Mouse (Mus musculus) hindbrain, embryonic 11.5 days (tissue): Measurements from ENCODE around the gene Gm10717. TPM values are rescaled to one million over a fixed set of nuclear protein-coding genes. Genes with fewer than 3 reads are reported as not detected.
"Not testable (repeated sequence)": the region's sequence is repeated elsewhere in the genome, so short reads cannot be mapped to it uniquely, and the experiment has no call there.

Experiments used
- ATAC-seq: fragments of 200-750 bp; cut with Nextera tagmentation; 2 replicates; pipeline ENCODE4 v1.8.0; 2017; ENCODE audit warnings: mild to moderate bottlenecking, moderate TSS enrichment, moderate library complexity; ENCODE audit not compliant: low FRiP score
- DNase-seq: peaks from one replicate; pipeline ENCODE4 v3.0.0-alpha.2; 2015; ENCODE audit warnings: low spot score
- H3K27ac ChIP-seq: fragments of 300-500 bp; sonication (generic); 2 replicates; pipeline ENCODE4 v1.5.1; 2014; ENCODE audit warnings: mild to moderate bottlenecking, low read depth, low read length
- H3K27me3 ChIP-seq: fragments of 300-500 bp; sonication (generic); 2 replicates; pipeline ENCODE4 v1.6.1; 2014; ENCODE audit warnings: mild to moderate bottlenecking, low read length, moderate library complexity, mixed read lengths; ENCODE audit not compliant: control insufficient read depth, insufficient read depth
- H3K36me3 ChIP-seq: fragments of 300-500 bp; sonication (generic); 2 replicates; pipeline ENCODE4 v1.6.1; 2014; ENCODE audit warnings: mild to moderate bottlenecking, low read length, moderate library complexity, mixed read lengths; ENCODE audit not compliant: control insufficient read depth, insufficient read depth
- H3K4me1 ChIP-seq: fragments of 300-500 bp; sonication (generic); replicated peaks from 2 replicates; pipeline ENCODE4 v1.6.1; 2014; ENCODE audit warnings: low read length, mixed read lengths; ENCODE audit not compliant: control insufficient read depth, insufficient read depth
- H3K4me2 ChIP-seq: fragments of 300-500 bp; sonication (generic); replicated peaks from 2 replicates; pipeline ENCODE4 v1.6.1; 2014; ENCODE audit warnings: mild to moderate bottlenecking, low read depth, low read length
- H3K4me3 ChIP-seq: fragments of 300-500 bp; sonication (generic); 2 replicates; pipeline ENCODE4 v1.5.1; 2014; ENCODE audit warnings: low read depth, low read length
- H3K9ac ChIP-seq: fragments of 300-500 bp; sonication (generic); 2 replicates; pipeline ENCODE4 v1.6.1; 2014; ENCODE audit warnings: low read depth, low read length
- H3K9me3 ChIP-seq: fragments of 300-500 bp; sonication (generic); 2 replicates; pipeline ENCODE4 v1.6.1; 2016; ENCODE audit warnings: low read length; ENCODE audit not compliant: control insufficient read depth
- WGBS: fragments of 180-500 bp; shearing (Covaris S2); extraction: QIAGEN DNeasy Blood & Tissue Kit; methylation state at CpG from one replicate; pipeline ENCODE4 v1.1.7; 2014; 5-methylcytosine and 5-hydroxymethylcytosine counted together
- polyA plus RNA-seq: library from polyadenylated mRNA; unstranded; fragments of >200 nt; fragmentation: Nextera tagmentation; extraction: Ambion mirVana; gene quantifications from 2 replicates; pipeline ENCODE4 v1.2.1, GENCODE M21; 2014

The Gm10717 gene
- polyA plus RNA-seq, 1 experiment from 2014 or later, result 1.1 TPM

- not testable (repeated sequence) for H3K4me2 ChIP-seq, H3K9me3 ChIP-seq, H3K36me3 ChIP-seq, H3K4me3 ChIP-seq, H3K9ac ChIP-seq, H3K4me1 ChIP-seq, ATAC-seq, H3K27me3 ChIP-seq, H3K27ac ChIP-seq
- 74% methylated on average over 9 of the region's 13 CpGs for WGBS
- DNase-seq, result peak; percentile 33
Measured at GRCm38 (mm10) chr9:3022316-3023008, 2.8 kb upstream of the Gm10717 start.

GRCm38 (mm10) chr9:3023312-3023984, 1.8 kb upstream of the Gm10717 start, which contains the start of gene Gm10718:
TSS of gene Gm10718 (plus strand) at chr9:3023547.
- ATAC-seq, H3K36me3 ChIP-seq, H3K4me1 ChIP-seq, H3K4me2 ChIP-seq, DNase-seq, H3K4me3 ChIP-seq, H3K27me3 ChIP-seq, H3K9me3 ChIP-seq, H3K9ac ChIP-seq, H3K27ac ChIP-seq: not testable (repeated sequence)
- 74% methylated on average over 9 of the region's 13 CpGs for WGBS

- H3K27me3 ChIP-seq, ATAC-seq, H3K36me3 ChIP-seq, H3K9me3 ChIP-seq, H3K27ac ChIP-seq, H3K4me2 ChIP-seq, H3K4me1 ChIP-seq, DNase-seq, H3K9ac ChIP-seq, H3K4me3 ChIP-seq: not testable (repeated sequence)
- WGBS, result 67% methylated on average over 14 of the region's 16 CpGs
Measured at GRCm38 (mm10) chr9:3023985-3024648, 1.1 kb upstream of the Gm10717 start.

- not testable (repeated sequence) for H3K27ac ChIP-seq, H3K4me3 ChIP-seq, ATAC-seq, DNase-seq, H3K4me1 ChIP-seq, H3K9me3 ChIP-seq, H3K27me3 ChIP-seq, H3K9ac ChIP-seq, H3K36me3 ChIP-seq, H3K4me2 ChIP-seq
- WGBS, result 62% methylated on average over 4 of the region's 6 CpGs
Measured at GRCm38 (mm10) chr9:3025653-3026052, 436 bp downstream of the Gm10717 start.

- H3K9ac ChIP-seq, H3K4me1 ChIP-seq, ATAC-seq, H3K27ac ChIP-seq, H3K4me3 ChIP-seq, H3K4me2 ChIP-seq, H3K36me3 ChIP-seq, H3K27me3 ChIP-seq, DNase-seq, H3K9me3 ChIP-seq: not testable (repeated sequence)
- WGBS, result 77% methylated on average over 5 of the region's 5 CpGs
Measured at GRCm38 (mm10) chr9:3026136-3026535, 919 bp downstream of the Gm10717 start.

GRCm38 (mm10) chr9:3026741-3027140, 1.5 kb downstream of the Gm10717 start:
- not testable (repeated sequence) for H3K9ac ChIP-seq, H3K36me3 ChIP-seq, H3K4me1 ChIP-seq, H3K27ac ChIP-seq, H3K9me3 ChIP-seq, H3K4me2 ChIP-seq, H3K4me3 ChIP-seq, ATAC-seq, DNase-seq, H3K27me3 ChIP-seq
- WGBS, result 64% methylated on average over 9 of the region's 9 CpGs

- DNase-seq (peak; percentile 71), ATAC-seq (0 out of 2 replicates have a peak, but pooled peaks have one; percentile 20)
- H3K4me1 ChIP-seq, H3K4me2 ChIP-seq, H3K36me3 ChIP-seq, H3K9ac ChIP-seq, H3K4me3 ChIP-seq, H3K9me3 ChIP-seq, H3K27me3 ChIP-seq, H3K27ac ChIP-seq: not testable (repeated sequence)
- 76% methylated on average over 9 of the region's 9 CpGs for WGBS
Measured at GRCm38 (mm10) chr9:3027200-3027599, 2.0 kb downstream of the Gm10717 start.

GRCm38 (mm10) chr9:3029276-3030000, 4.2 kb downstream of the Gm10717 start:
- 64% methylated on average over 12 of the region's 16 CpGs for WGBS

More at GRCm38 (mm10) chr9:3029276-3030000, 4.2 kb downstream of the Gm10717 start:
- not testable (repeated sequence) for H3K4me3 ChIP-seq, ATAC-seq, H3K9me3 ChIP-seq, H3K4me2 ChIP-seq, H3K4me1 ChIP-seq, H3K27me3 ChIP-seq, H3K9ac ChIP-seq, H3K27ac ChIP-seq, DNase-seq, H3K36me3 ChIP-seq
